Mouse (Mus musculus) kidney, adult 2 months (tissue): ENCODE measurements at regions not wholly inside any gene's neighbourhood (a gene's known extent, or its start where the extent isn't known, plus 50 kb on each side); places are given as distances from the start of the nearest gene placed in this dataset.

ENCODE experiments used
- CTCF ChIP-seq: fragments of 200-500 bp; conservative IDR thresholded peaks from 2 replicates; pipeline ENCODE4 v1.5.1; 2011; ENCODE audit warnings: low read depth, mild to moderate bottlenecking, control low read depth, low read length, moderate library complexity, mixed read lengths; ENCODE audit not compliant: insufficient read depth, insufficient read length
- POLR2A ChIP-seq: fragments of 200-500 bp; IDR thresholded peaks from one replicate; pipeline ENCODE4 v1.6.1; 2011; ENCODE audit warnings: low read depth, low read length, control low read depth

DNA sequence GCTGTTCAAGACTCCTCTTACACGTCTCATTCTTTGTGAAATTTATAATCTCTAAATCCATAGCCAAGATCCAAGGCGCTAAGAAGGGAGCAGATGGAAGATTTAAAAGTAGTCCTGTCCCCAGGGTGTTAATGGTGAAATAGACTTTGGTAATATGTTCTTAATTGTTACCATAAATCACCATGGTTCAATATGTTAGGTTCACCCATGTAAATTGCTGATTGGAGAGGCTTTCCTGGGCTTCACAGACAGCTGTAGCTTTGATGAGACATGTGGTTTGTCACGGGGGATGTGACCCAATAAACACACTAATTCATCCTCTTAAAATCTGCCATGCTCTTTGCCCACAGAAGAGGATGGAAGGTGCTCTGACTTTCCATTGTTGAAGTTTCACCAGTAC lies 338.7 kb downstream of the Nucb2 start:
- TF ChIP-seq CTCF, result no peak
- TF ChIP-seq POLR2A, result no peak
